Mouse (Mus musculus) induced T-regulatory cell, adult 2 months (primary cell): ENCODE data around the gene Ago1.

Source experiments
- DNase-seq: peaks from one replicate; pipeline ENCODE4 v3.0.0-alpha.2; 2012; ENCODE audit warnings: low read depth

Gene Ago1

DNA sequence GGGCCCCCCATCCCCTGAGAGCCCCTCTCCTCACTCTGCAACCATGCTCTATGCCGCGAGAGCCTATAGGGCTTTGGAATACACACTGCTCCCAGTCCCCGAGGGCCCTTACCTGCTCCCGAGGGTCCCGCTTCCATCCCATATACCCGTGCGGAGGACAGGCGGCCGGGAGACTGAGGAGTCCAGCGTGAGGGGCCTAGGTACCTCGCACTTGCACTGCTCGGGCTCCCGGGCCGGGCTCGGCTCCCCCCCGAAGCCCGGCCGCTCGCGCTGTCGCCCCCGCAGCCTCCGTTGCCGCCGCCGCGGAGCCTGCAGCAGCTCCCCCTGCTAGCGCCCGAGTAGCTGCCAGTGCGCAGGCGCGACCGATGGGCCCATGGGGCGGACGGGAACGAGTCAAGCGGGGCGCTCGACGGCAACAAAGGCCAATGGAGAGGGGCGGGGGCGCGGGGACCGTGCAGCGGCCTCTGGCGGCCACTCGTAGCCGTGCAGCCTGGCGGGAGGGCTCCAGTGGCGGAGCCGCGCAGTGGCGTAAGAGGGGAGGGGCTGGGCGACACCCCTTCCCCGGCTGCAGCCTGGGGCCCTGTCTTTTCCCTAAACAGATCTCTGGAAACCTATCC, at the start of gene Ago1:
TSS of gene Ago1 (minus strand) at position 299 of the 617 bp plus-strand sequence.
- DNase-seq: peak; percentile 97

DNA sequence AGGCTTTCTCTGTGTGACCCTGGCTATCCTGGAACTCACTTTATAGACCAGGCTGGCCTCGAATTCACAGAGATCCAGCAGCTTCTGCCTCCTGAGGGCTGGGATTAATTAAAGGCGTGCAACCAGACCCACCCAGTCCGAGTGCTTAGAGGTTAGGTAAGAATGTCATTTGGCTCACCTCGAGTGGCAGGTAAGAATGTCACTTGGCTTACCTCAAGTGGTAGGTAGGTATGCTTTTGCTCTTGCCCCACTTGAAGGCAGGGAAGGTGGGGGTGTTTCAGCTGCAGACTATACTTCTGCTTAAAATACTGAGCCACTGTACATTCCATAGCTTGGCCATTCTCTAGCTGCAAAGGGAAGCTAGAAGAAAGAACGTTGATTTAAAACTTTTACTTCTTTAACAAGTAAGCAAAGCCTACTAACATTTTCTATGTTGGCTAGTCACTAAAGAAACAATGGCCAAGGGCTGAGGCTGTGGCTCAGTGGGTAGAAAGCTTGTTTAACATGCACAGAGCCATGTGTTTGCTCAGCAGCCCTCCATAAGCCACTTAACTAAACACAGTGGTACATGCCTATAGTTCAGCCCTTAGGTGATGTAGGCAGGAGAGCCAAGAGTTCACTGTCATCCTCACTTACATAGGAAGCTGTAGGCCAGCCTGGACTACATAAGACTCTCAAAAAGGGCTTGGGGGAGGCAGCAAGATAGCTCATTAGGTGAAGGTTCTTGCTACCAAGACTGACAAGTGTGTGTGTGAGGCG, 44.1 kb upstream of the Ago1 start:
- DNase-seq: no peak

DNA sequence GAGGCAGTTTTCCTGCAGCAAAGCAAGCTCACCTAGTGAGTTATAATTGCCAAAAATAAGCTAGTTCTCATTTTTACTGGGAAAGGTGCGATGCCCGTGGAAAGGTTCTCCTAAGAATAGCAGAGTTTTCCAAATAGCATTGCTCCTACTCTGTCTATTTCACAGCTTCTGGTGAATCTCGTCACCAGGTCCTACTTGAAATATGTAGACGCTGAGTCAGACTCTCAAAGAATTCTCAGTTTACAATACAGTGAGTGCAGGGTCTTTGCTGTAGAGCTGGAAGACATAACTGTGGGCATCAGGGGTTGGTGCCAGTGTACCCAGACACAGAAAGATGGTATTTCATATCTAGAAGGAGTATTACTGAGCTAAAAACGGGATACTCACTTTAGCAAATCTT, 42.6 kb upstream of the Ago1 start:
- DNase-seq: no peak

DNA sequence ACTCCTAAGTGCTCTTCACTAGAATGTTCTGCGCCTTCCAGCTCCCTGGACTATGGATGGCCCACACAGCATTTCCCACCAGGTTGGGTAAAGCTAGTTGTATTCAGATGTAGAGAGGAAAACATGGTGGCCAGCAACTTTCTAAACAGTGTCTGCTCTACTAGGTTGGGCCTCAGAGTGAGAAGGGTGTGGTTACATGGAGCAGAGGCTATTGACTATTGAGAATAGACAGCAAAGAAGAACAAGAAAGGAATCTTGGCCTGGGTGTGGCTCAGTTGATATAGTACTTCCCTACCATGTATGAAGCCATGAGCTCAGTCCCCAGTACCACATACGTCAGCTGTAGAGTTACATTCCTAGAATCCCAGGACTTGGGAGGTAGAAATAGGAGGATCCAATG, 40.7 kb upstream of the Ago1 start:
- no peak for DNase-seq

DNA sequence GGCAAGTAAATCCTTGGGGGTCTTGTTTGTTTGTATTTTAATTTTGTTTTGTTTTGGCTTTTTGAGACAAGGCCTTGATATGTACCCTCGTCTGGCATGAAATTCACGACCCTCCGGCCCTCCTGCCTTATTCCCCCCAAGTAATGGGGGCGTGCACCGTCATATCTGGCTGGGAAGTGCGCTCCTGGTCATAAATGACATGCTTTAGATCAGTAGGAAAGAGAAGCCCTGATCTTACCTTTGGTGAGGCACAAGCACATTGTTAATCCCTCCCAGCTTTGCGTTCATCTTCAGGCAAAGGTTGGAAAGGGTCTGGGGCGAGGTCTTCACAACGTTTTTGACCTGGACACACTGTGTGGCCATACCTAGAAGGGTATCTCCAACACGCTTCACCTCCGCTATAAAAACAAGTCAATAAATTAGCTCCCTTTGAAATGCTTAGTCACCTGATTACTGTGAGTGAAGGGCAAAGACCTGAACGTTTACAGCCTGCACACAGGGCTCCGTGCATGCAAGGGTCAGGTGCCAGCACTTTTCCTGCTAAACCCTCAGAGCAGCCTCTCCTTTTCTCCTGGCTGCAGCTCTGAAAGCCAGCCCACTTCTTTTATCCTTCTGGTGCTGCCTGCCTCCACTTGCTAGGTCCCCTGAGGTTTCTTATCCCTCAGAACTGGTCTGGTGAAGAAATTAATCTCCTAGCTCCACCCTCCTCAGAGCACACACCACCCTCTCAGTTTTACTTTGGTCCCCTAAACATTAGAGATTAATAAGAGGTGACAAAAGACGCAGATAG, 39.9 kb upstream of the Ago1 start:
- no peak for DNase-seq

DNA sequence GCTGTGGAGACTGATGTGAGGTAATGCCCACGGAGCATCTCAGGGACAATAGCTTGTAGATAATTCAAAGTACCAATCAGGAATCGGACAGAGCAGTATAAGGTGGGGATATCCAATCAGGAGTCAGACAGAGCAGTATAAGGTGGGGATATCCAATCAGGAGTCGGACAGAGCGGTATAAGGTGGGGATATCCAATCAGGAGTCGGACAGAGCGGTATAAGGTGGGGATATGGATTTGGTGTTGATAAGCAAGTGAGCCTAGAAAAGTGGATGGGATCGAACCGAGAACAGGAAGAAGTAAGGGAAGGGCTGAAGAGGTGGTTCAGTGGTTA, 34.6 kb upstream of the Ago1 start:
- no peak for DNase-seq

DNA sequence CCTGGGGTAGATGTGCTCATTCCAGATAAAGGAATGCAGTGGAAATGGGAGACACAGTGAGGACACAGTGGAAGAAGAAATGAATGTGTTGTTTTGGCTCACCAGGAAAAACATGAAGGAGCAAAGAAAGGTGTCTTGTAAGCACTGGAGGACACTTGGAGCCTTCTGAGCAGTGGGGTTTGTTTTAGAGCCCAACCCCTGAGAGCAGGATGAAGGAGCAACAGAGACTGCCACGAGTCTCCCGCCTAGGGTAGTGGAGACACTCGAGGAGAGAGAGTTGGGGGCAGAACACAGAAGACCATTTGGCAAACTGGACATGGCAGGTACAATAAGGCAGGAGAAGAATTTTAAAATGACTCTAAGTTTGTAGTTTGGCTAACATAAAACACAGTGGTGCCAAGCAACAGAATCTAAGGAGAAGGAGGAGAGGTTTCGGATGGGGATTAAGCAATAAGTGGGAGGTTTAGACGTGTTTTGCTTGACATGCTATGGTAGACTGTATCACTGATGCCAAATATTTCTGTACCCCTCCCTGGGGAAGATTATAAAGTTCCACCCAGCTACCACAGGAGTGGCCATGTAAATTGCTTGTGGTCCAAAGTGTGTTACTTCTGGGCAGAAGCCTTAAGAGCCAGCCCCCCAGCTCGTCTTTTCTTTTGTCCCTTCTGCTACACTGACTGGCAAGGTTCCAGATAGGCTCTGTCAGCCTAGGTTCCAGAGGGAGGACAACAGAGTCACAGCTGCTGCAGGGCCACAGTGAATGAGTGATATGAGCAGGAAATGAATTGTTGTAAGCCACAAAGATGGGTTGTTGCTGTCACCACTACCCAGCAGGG, 34.0 kb upstream of the Ago1 start:
- DNase-seq: no peak

DNA sequence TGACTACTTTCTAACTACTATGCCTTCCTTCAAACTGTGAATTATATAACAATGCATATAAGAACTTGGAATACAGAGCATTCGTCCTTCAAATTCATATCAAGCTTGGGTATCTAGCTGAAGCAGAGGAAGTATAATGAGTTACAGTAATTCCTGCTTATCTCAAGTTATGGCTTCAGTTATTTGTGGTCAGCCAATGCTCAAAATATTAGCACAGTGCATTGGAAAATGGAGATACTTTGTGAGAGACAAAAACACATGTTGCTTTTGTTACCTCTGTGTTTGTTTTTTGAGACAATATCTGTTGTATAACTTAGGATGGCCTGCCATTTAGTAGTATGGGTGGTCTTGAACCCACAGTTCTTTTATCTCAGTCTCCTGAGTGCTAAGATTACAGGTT, 30.2 kb upstream of the Ago1 start:
- no peak for DNase-seq

DNA sequence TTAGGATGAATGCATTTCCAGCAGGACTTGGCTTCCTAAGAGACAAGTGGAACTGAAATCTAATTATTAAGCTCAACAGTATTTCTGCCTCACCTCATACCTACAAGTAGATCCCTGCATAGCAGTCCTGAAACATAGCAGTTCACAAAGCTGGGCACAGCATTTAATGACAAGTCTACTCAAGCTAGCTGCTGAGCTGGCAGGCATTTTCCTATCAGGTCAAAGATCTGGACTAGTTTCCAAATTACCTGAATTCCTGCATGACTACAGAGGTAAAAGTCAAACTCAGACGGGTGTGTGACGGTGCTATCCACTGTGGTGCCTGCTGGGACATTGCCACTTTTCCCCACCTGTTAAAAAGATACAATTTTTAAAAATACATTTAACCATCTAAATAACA, 28.6 kb upstream of the Ago1 start:
- DNase-seq: no peak

DNA sequence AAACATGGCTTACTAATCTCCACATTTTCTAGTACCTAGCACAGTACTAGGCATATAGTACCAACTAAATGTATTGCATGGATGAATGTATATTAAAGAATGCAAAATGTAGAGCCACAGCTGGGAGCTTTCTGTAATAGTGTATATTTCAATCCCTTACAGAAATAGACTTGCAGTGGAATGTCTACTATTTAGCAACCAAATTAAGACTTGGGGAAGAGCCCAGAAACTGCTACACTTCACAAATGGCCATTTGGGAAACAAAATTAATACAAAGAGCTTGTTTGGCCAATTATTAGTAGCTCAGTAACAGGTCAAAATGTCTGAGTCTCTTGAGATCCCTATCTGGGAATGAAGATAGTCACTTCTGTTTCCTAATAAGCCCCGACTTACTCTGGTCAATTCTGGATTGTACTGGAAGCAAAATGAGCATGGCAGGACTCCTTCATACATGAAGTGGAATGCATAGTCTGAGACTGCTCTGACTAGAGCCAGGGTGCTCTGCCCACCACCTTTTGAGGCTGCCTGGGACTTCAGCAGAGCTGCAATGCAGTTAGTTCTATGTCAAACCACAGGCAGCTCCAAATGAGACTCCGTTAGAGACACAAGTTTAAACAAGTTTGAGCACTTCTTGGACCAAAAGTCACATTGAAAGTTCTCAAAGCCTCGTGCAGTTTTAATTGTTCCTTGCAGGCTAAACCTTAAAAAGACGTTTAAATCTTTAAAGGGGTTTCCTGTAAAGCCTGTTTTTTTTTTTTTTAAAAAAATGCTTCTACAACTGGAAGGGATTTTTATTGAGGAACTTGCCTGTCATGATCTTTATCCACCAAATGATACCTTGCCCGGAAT, 27.8 kb upstream of the Ago1 start:
- no peak for DNase-seq

DNA sequence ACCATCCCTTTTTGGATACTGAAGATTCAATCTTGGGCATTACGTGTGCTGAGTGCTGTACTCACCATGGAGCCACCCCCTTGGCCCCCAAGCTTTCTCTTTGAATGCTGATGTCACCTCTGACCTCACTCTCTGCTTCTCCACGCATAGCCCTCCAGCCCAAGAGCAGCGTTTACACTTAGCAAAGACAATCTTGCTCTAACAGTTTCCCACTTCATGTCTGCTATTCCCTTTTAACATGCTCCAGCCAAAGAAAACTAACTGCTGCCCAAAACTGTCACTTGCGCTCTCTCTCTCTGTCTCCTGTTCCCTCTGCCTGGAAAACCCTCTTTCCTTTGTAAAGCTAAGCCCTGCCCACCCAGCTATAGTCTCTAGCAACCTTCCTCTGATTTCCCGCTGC, 27.1 kb upstream of the Ago1 start:
- no peak for DNase-seq

DNA sequence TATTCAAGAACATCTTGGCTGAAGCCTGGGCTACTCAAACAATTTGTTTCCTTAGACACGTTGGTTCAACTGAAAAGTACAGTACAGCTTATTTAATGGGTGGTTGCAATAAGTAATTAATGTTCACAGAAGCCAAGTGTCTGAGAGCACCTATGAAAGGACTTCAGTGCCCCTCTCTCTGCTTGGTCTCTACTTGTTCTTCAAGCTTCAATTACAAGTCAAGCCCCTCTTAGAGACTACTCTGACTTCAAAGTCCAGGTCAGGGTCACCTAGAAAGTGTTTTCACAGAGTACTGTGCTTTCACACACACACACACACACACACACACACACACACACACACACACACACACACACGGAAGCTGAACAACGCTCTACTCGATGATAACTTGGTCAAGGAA, 25.0 kb upstream of the Ago1 start:
- no peak for DNase-seq

DNA sequence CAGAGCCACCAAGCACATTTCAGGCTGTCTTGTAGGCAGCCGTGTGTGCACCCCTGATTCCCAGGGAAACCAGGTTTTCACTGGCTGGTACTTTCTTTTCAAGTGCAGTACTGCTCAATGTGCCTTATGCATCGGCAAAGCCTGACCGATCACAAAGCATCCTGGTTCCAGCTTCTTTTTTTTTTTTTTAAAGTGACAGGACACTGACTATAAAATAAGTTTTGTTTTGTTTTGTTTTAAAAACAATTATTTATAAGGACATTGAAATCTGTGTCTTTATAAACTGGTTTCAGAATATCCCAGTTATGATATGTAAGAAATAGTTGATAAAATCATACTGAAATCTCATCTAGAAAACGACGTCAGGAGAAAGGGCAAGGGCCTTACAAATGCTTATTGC, 23.6 kb upstream of the Ago1 start:
- no peak for DNase-seq

DNA sequence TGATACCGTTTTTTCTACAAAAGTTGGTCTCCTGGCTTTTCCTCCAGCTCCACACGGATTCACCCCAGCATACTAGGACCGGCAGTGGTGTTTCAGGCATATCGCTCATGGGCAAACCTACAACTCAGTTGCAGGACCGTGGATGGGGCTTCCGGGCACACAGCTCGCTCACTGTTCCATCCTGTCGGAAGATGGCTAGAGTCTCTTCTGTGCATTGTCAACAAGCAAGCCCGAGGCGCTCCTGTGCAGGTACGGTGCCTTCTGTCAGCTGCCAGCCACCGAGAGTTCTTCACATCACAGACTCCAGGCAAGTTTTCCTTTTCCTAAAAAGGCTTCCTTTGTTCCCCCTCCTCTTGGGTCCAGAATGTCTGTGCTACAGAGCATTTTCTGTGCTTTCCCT, 22.3 kb upstream of the Ago1 start:
- no peak for DNase-seq

DNA sequence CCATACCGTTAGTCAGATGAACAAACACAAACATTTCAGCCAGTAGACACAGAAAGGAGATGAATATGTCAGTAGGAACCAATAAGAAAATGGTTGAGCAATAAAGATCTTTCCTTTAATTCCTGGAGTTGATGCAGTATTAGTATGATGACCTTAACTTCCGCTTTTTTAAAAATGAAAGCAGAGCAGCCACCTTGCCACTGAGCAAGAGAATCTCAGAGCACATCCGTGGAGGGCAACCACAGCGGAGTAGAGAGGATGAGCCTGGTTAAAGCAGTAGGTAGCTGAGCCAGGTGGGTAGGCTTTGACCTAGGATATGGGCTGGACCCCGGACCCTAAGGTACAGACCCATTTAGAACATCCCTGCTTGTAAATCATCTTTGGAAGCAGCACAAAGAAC, 21.4 kb upstream of the Ago1 start:
- peak; percentile 24 for DNase-seq

DNA sequence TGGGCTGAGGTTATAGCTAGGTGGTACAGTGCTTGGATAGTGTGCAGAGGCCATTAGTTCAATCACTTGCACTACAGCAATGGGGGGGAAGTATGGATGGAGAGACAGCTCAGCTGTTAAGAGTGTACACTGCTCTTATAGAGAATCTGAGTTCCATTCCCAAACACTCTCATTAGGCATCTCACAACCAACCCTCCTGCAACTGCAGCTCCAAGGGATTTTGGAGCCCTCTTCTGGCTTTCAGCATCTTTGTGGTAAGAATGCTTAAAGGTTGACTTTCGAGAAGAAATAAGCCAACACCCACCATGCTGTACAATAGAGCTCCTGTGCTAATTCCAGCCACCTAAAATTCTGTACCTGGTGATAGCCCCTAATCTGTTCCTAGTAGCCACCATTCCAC, 17.8 kb upstream of the Ago1 start:
- DNase-seq: no peak

DNA sequence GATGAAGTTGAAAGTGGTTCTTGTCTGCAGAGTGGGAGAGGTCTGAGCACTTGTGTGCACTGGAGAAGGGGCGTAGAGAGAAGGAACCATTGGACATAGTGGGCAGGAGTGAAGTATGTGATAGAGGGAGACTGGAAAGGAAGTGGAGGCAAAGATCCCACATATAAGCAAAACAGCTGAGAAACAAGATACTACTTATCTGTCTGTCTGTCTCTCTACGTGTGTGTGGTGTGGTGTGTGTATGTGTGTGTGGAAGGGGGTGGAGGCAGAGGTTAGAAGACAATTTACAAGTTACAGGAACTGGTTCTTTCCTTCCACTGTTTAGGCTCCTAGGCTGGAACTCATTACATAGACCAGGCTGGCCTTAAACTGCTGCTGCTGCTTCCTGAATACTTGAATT, 16.7 kb upstream of the Ago1 start:
- no peak for DNase-seq

DNA sequence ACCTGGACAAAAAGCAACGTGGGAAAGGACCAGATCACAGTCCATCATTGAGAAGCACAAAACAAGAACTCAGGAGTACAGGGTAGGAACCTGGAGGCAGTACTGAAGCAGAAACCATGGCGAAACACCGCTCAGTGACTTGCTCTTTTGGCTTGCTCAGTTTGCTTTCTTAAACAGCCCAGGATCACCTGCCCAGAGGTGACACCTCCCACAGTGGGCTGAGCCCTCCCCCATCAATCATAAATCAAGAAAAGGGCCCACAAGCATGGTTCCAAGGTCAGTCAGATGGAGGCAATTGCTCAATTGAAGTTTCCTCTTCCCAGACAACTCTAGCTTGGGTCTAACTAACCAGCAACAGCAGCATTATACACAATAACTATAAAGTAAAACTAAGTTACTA, 15.5 kb upstream of the Ago1 start:
- no peak for DNase-seq

DNA sequence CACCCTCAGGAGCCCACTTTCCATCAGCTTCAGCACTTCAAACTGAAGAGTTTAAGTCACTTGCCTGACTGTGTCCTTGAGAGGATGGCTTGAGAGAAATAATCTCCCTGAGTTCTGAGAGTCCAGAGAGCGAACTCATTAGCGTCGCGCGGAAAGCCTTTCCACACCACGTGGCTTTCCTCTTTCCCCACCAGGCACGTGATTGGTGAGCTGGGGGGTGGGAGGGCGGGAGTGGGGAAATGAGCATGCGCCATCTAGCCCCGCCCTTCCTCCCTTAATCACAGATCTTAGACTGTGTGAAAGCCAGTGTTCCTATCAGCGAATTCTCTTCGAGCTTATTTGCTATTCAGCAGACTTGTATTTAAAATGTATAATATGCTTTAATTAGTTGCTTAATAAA, 14.6 kb upstream of the Ago1 start:
- no peak for DNase-seq

DNA sequence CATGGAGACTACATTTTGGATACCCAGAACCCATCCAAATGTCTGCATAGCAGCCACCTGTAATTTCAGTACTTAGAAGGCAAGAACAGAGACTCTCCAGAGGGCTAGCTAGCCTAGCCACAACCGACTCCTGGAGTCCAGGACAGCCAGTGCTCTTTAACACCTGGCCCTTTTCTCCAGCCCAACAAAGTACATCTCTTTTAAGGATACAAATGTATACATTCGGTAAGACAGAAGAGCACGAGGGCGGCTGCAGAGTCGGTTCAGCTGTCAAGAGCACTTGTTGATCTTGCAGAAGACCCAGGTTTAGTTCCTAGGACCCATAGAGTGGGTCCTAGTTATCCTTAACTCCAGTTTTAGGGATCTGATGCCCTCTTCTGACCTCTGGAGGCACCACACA, 13.1 kb upstream of the Ago1 start:
- DNase-seq: no peak

DNA sequence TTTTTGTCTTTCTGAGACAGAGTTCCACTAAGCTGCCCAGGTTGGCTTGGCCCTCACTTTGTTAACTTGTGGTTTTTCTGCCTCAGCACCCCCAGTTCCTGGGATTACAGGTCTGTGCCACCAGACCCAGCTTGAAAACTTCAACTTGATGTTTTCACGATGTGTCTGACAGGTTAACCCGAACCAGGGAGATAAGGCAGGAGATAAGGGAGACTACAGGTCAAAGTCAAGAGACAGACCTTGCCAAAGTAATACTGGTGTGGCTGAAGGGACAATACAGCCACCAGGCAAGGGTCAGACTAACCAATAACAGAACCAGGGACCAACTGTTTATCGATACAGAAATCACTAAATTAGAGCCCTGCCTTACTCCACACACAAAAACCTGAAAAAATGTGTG, 11.9 kb upstream of the Ago1 start:
- no peak for DNase-seq

DNA sequence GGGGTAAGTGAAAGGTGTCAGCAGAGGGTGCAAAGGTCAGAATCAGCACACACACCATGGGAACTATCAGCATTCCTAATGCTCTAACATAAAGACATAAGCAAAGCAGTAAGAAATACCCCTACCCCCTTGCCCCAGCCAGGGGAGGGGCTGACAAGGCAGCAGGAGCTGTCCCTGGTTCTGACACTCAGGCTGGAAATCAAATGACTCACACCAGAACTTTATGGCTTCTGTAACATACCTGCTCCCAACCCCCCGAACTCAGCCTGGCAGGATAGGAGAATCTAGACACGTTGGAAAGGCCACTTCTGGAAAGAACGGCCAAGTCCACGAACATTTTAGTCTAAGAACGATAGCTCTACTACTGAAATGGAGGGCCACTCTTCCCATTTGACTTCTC, 4.6 kb upstream of the Ago1 start:
- DNase-seq: peak; percentile 5
